Mouse (Mus musculus) lung, adult 18-20 months (tissue): Measurements from ENCODE around the gene Arntl.
A peak's percentile ranks its signal among the peaks of the same experiment; 100 is the strongest.

ENCODE experiments used
- DNase-seq, 2 experiments: peaks; one replicate each; pipeline ENCODE4 v3.0.0; 2022; ENCODE audit warnings: mixed read lengths in 2 of 2

The Arntl gene

DNA sequence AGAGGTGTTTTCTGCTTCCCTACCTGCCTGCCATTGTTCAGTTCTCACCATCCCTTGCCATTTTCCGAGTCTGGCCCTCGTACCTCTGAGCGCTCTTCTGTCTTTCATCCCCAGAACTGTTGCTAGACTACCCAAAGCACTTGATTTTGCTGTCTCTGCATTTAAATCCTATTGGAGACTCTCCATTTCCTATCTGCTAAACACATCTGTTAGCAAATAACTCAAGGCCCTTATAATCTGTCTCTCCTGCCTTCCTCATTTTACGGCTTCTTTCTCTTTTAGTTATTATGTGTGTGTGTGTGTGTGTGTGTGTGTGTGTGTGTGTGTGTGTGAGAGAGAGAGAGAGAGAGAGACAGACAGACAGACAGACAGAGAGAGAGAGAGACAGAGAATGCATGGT lies 90.5 kb downstream of the Arntl start:
- no peak for DNase-seq

DNA sequence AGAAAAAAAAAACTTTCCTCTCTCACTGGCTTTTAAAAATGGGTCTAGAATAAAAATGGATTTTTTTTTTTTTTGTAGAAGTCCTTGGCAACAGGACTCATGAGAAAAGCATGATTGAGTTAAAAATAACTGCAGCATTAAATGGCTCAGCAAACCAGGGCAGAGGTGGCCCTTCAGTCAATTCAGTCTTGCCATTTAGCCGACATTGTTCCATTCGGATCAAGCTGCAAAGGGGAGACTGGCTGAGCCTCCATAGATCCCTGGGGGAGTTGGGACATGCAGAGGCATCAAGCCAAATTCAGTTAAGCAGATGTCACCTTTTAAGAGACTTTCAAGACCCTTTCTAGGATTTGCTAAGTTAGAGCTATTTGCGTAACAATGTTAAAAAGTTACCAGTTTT lies 102.9 kb downstream of the Arntl start:
- DNase-seq = no peak

DNA sequence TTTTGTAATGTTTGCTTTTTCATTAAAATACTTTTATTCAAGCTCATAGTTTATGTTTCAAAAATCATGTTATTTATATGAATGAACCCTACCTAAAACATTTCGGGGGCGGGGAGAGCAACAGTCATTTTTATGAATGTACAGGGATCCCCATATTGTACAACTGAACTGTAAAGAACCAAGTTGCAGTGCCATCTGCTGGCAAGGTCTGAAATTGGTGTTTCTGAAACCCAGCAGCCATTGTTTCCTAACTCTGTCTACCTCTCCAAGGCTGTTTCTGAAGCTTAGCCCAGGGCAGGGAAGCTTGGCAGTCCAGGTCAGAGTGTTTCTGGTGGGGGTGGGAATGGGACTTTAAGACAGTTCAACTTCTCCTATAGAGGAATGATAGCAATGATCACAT lies 104.5 kb downstream of the Arntl start:
- DNase-seq = peak; percentile 26 to 36

DNA sequence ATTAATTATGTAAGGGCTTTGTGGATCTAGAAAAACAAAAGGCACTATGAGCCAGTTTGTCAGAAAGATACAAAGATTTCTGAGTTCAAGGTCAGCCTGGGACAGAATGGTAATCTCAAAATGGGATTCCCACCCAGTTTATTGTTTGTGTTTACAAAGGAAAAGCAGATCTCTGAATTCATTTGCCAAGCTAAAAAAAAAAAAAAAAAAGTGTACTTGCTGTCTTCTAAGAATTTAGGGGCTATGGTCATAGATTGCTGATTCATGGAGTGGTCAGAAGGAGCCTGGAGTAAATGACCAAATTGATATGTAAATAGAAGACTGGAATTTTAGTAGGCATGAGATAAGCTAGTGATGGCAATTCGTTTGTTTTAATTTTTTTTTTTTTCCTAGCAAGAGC lies 112.9 kb downstream of the Arntl start:
- DNase-seq = no peak

DNA sequence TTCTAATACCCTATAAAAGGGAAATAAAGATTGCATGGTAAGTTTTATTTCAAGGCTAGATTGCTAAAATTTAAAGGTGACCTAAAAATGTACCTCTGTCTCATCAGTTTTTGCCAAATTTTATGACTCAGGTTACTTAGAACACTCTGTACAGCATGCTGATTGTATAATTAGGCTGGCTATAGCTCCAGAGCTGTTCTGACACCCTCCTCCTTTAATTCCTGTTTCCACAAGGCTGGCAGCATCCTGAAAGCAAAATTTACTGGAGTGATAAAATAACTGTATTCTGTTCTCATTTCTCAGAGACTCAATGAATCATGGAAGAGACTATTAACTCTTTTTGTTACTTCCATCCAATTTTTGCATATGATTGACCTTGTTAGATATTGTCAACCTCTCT lies 126.8 kb downstream of the Arntl start:
- DNase-seq = no peak

DNA sequence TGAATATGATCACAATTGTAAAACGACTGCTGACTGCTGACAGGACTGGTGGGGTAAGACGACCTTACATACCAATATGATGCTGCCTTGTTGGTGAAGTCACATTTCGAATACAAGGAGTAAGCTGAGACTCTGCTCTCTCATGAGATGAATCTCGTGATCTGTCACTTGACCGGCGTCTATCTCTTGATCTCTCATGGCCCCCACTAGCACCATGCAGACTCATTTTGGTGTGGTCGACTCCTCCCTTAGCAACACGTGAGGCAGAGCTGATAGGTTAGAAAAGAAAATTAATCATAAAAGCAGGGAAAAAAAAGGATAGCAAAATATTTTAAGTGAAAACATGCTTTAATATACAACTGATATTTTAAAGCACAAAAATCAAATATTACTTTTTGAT lies 128.0 kb downstream of the Arntl start:
- DNase-seq = no peak

DNA sequence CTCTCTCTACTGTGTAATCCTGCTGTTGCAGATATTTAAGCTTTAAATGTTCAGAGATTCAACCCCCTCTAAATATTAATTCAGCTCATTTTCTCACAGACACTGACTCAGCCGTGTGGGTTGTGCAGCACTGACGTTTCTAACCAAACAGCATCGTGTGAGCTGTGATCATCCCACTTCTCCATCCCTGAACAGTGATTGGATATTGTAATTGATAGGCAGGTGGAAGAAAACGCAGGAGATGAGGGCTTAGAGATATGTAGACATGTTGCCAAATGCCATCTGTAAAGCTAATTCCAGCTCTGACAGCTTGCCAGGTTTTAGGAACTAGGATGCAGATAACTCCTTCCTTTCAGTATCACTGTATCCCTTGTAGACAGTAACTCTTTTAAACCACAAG lies 140.0 kb downstream of the Arntl start:
- DNase-seq = no peak

DNA sequence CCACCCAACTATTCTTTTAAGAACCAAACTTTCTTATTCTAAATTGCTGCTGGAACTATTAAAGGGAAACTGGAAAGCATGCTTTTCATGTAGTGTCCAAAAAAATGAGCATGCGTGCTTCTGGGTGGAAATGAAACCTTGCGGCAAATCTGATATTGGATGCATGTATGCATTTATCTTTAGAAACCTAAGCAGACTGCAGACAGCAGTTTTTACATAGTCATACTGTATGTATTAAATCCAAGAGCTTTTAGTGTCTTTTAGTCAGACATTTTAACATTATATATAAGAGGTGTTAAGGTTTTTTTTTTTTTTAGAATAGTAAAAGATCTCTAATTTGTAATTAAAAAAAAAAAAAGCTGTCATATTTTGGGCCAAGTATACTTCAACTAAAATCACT lies 140.4 kb downstream of the Arntl start:
- no peak for DNase-seq

DNA sequence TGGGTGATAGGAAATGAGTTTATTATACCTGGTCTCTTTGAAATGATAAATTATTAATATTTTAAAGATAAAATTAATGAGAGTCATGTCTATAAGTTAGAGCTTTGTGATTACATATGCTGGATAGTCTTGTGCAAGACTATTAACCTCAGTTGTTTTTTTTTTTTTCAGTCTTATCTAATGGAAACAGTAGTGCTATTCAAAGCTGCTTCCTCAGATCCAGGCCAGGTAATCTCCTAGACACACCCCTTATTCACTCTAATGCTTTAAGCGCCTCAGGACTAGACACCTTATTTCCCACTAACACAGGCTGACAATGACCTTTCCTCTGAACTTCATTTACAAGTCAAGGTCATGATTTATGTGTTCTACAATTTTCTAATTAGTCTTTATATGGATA lies 141.8 kb downstream of the Arntl start:
- no peak for DNase-seq
